Mouse (Mus musculus) neutrophil, adult 65 days (primary cell): ENCODE data around the gene Unc79. TPM values are rescaled to one million over a fixed set of nuclear protein-coding genes. Genes with fewer than 3 reads are reported as not detected.

ENCODE experiments used
- total RNA-seq: library from RNA; stranded (reverse); gene quantifications from 2 replicates; pipeline ENCODE4 v1.2.4, GENCODE M21; 2023

Gene Unc79
- total RNA-seq, result not detected in 2 replicates

DNA sequence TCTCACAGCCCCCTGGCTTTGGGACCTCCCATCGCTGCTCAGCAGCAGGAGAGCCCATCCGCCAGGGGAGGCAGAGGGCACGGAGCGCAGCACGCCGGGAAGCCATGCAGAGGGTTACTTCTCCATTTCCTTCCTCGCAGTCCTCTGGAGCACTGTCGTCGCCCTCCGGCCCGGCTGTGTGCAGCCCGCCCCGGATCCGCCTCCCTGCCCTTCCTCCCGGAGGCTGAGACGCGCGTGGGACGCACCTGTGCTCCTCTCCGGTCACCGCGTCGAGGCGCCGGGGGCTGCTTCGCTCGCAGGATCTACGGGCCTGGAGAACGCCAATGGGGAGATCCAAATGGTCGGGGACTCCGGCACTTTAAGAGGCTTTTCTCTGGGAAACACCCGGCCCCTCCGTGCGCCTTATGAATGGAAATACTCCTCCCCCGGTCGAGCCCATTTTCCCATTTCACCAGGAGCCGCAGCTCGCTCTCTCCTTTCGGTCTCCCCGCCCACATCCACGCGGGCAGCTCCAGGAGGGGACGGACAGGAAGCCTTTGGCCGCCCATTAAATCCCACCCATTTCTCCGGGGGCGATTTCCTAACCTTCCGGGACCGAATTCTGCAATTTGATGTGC is at the start of gene Unc79:
Unc79 (plus strand) TSS at position 82 of the 617 bp plus-strand sequence.

DNA sequence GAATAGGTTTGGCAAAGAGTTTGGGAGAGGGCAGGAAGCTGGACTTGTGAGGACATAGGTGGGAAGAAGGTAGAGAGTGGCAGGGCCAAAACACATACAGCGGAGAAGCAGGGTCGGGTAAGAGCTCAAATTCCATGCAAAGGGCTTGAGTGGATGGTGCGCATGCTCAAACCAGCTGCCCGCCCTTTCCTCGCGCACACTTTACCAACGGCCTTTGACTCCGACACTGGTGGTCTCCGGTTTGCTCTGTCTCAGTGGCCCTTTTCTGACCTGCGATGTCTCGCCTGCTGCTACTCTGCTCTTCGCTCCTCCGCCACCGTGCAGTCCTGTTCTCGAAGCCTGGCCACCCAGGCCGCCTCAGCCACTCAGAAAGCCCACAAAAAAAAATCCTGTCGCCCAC is 49.6 kb upstream of the Unc79 start, which contains the start of gene Cox8c:
Cox8c (plus strand) TSS at position 226 of the 400 bp plus-strand sequence.

Other genes with a start within 250 kb of the Unc79 start
- 35.4 and 38.4 TPM in 2 replicates for gene Itpk1, start 243.9 kb upstream of the Unc79 start, total RNA-seq
- 9.1 and 14.4 TPM in 2 replicates for gene Moap1, start 205.2 kb upstream of the Unc79 start, total RNA-seq
- gene Tmem251, start 205.1 kb upstream of the Unc79 start, total RNA-seq, result 22.0 and 22.3 TPM in 2 replicates
- not detected in 2 replicates for gene Gm28051, start 191.1 kb upstream of the Unc79 start, total RNA-seq
- gene Gon7, start 191.1 kb upstream of the Unc79 start, total RNA-seq, result 22.1 and 24.6 TPM in 2 replicates
- gene Ubr7, start 190.9 kb upstream of the Unc79 start, total RNA-seq, result 12.0 and 16.0 TPM in 2 replicates
- 7.6 and 8.6 TPM in 2 replicates for gene Gm20604, start 190.2 kb upstream of the Unc79 start, total RNA-seq
- 34.9 and 50.3 TPM in 2 replicates for gene Btbd7, start 70.4 kb upstream of the Unc79 start, total RNA-seq
- gene Cox8c, start 49.5 kb upstream of the Unc79 start, total RNA-seq, result not detected in 2 replicates